Mouse (Mus musculus): ENCODE measurements around the gene Etd. TPM values are rescaled to one million over a fixed set of nuclear protein-coding genes. Genes with fewer than 3 reads are reported as not detected.

Gene Etd
- polyA plus RNA-seq (2017; shearing (Covaris generic)) = not detected

GRCm38 (mm10) chrX:53434618-53435017 lies at the start of gene Etd:
Gene Etd, plus strand, starts transcription at chrX:53434918.

Other genes with a start within 250 kb of the Etd start
- gene Plac1, start 194.8 kb upstream of the Etd start, polyA plus RNA-seq (2017; shearing (Covaris generic)) = not detected
- gene Fam122b, start 165.1 kb upstream of the Etd start, polyA plus RNA-seq (2017; shearing (Covaris generic)) = 8.4 TPM
- gene Fam122c, start 161.5 kb upstream of the Etd start, polyA plus RNA-seq (2017; shearing (Covaris generic)) = not detected
- 13.0 TPM for gene Mospd1, start 64.4 kb upstream of the Etd start, polyA plus RNA-seq (2017; shearing (Covaris generic))
- gene Rtl8c, start 173.1 kb downstream of the Etd start, polyA plus RNA-seq (2017; shearing (Covaris generic)) = 13.8 TPM
- gene Gm14597, start 174.1 kb downstream of the Etd start, polyA plus RNA-seq (2017; shearing (Covaris generic)) = not detected
- 12.1 TPM for gene Rtl8a, start 208.8 kb downstream of the Etd start, polyA plus RNA-seq (2017; shearing (Covaris generic))
- gene Rtl8b, start 235.5 kb downstream of the Etd start, polyA plus RNA-seq (2017; shearing (Covaris generic)) = 6.8 TPM